Mouse (Mus musculus) urinary bladder, adult 18-20 months (tissue): ENCODE measurements at regions not wholly inside any gene's neighbourhood (a gene's known extent, or its start where the extent isn't known, plus 50 kb on each side); places are given as distances from the start of the nearest gene placed in this dataset.

Experiments
- DNase-seq, 2 experiments: peaks; one replicate each; pipeline ENCODE4 v3.0.0; 2022; ENCODE audit warnings: low spot score in 2 of 2, mixed read lengths in 2 of 2

DNA sequence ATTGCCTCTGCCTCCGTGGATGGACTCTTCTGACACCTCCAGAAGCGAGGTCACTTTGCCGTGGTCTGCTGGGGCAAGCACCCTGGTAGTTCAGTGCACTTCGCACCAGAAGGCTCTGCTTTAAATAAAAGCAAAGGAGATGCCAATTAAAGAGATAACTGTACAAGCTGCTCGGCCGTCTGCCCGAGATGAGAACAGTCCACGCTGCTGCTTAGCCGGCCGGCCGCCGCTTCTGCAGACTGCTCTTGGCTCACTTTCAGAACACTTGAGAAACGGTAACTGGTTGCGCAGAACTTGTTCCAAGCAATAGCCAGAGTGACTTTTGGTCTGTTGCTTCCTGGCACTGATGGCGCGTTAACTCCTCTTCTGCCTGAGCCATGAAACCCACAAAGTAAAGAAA, 121.0 kb upstream of the Rreb1 start:
- peak in 1 of 2 experiments; percentile 33 for DNase-seq

DNA sequence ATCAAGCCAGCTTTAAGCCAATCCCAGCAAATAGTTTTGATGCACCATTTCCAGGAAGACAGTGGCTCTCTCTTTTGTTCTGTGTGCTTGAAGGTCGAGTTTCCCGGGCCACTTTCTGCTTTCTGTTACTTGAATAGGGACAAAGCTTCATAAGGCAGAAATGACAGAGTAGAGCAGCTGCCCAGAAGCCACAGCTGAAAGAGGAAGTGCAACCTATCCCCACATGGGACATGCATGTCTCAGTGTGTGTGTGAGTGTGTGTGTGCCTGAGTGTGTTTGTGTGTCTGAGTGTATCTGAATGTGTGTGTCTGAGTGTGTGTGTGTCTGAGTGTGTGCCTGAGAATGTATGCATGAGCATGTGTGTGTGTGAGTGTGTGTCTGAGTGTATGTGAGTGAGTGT, 120.2 kb upstream of the Rreb1 start:
- DNase-seq: no peak

DNA sequence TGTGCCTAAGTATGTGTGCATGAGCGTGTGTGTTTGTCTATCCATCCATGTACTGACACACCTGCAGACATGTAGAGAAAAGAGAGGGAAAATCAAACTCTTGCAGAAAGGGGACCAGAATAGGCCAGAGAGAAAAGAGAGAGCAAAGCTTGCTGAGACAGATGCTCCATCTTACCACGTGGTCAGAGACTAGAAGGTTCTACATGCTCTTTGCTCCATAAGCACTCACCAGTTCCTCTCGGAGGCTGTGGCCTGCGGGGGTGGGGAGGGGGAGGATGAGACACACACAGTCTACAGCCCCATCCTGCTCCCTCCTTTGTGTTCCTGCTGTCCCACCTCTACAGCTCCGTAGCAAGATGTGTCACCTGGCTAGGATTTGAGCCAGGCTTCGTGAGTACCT, 119.7 kb upstream of the Rreb1 start:
- no peak for DNase-seq

DNA sequence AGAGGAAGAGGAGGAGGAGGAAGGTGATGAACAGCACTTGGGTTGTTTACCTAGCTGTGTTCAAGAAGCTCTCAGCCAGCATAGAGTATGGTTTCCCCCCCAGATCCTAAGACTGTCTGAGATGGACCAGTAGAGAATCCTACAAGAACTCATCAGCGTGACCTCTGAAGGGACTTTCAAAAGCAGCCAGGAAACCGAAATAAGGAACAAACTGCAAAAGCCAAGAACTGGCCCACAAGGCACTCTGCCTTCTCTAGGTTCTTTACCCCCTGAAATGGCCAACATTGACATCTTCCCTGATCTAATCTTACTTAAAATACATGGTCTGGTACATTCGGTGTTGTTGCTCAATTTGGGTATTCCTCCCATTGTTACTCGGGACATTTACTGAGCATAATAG, 118.1 kb upstream of the Rreb1 start:
- no peak for DNase-seq

DNA sequence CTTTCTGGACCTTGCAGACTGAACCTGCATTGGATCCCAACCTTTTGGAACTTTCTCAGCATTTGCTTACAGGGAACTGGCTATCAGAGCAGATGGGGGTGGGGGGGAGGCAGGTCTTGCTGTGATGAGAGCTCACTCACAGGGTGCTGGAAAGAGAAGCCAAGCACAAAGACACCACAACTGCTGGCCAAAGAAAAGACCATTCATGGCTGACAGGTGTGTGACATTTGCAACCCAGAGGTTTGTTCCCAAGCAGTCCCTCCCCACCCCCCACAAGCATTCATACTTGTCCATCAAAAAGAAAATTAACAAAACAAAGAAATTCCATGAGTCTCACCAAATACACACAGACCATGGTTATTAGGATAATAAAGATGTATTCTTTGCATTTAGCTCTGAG, 117.5 kb upstream of the Rreb1 start:
- no peak for DNase-seq

DNA sequence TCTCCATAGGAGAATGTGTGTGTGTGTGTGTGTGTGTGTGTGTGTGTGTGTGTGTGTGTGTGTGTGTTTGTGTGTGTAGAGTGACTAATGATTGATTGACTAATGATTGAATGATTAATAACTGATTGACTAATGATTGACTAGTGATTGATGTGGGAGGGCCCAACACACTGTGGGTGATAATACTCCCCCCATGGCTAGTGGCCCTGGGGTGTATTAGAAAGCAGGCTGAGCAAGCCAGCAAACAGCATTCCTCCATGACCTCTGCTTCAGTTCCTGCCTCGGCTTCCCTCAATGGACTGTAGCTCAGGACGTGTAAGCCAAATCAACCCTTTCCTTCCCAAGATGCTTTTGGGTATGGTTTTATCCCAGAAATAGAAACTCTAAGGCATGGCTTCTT, 114.1 kb upstream of the Rreb1 start:
- no peak for DNase-seq

DNA sequence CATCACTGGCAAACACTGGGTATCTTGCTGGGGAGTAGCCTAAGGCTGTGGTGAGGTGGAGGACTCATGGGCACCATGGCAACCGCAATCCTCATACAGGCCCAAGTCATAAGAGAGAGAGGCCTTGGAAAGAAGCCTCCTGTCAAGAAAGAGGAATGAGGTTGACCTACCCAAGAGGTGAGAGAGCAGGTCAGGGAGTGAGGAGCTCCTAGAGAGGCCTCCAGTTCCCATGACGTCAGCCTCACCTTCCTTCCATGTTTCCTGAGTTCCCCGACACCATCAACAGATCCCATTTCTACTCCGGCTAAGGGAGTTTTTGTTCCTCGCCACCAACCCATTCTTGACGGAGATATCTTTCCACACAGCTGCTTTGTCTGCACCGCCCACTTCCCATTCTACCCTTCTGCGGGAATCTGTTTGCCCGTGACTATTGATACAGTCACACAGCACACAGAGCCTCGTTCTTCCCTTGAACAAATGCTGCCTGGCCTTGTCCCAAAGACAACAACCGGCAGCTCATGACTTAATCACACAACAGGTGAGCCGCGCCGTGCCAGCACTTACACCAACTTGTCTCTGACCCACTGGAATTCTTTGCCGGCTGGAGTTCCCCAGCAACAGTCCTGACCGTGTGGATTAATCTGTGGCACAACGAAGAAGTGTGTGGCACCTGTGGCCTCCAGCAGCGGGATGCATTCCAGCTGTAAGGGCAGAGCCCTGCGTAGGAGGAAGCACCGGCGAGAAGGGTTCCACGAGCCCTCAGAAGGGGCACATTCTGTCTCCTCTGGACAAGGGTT, 111.8 kb upstream of the Rreb1 start:
- DNase-seq: peak; percentile 34 to 60

DNA sequence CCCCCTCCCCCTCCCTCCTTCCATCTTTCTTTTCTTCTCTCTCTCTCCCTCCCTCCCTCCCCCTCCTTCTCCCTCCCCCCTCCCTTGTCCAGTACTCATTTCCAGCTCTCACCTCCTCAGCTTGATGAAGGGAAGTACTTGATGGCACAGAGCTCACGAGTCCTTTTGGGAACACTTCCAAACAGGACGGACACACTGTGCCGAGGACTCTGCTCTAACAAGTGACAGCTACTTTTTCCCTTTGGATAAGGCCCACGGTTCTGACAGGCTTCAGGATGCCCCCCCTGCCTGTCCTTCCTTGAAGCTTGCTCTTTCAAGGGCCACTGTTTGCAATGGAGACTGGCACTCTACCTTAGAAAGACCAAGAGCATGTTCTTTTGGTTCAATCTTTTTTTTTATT, 110.8 kb upstream of the Rreb1 start:
- no peak for DNase-seq

DNA sequence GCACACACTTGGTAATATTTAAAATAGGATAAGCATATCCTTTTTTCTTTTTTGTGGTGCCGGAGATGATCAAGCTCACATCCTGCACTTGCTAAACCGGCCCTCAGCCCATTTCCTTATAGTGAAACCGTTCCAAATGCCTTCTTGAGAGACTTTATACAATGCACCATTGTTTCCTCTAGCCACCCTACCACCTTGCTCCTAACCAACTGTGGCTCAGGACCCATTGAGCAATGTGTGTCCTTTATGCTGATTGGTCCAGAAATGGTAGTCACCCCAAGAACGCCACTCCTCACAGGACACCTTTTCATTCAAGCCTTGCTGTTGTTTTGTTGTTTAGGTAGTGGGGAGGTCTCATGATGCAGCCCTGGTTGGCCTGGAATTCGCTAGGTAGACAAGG, 110.3 kb upstream of the Rreb1 start:
- DNase-seq: no peak

DNA sequence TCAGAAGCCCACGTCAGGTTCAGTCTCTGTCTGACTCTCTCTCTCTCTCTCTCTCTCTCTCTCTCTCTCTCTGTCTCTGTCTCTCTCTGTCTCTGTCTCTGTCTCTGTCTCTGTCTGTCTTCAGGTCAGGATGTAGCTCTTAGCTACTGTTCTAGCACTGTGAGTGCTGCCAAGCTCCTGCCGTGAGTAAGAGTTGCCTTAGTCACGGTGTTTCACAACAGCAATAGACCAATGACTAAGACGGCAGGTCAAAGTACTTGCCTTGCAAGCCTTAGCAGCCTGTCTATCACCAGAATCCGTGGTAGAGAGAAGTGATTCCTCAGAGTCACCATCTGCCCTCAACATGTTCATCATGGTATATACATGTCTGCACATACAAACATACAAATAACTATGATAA, 107.1 kb upstream of the Rreb1 start:
- DNase-seq: no peak

DNA sequence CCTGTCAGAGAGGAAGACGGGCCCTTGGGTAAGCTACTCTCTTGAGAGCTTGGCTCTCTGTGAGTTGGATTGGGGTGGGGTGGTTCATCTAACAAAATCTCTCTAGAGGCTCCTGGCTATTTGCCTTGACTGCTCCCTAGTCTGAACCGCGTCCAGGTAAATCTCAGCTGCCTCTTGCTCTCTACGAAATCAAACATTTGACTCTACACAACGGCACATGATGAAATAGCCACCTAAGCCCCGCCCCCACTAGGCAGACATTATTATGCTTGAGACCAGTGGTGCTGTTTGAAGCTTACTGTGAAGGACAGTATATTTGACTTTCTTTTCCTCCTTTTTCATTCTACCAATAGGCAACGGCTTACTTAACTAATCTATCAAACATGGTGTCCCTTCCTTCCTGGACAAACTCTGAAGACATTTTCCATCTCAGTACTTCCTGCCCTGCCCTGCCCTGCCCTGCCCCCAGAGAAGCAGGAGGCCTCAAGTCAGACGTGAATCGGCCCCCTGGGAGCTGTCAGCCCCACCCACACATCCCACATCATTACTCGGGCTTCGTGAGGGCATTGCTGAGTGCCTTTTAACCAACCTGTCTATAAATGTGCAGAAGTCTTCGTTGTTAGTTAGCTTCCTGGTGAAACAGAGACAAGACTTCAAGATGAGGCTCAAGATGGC, 103.4 kb upstream of the Rreb1 start:
- no peak for DNase-seq

DNA sequence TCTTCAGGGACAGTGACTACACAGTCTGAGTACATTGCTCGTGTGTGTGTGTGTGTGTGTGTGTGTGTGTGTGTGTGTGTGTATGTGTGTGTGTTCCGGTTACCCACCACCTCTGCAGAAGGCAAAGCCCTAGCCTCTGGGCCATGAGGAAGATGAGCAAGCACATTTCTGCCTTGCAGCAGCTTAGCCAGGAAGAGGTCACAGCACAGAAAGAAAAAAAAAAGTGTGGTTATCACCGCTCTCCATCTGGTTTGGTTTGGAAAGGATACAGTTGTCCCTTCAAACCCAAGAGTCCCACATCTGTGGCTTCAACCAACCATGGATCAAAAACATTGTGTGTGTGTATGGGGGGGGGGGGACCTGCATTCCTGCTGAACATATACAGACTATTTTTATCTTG, 102.5 kb upstream of the Rreb1 start:
- DNase-seq: no peak

DNA sequence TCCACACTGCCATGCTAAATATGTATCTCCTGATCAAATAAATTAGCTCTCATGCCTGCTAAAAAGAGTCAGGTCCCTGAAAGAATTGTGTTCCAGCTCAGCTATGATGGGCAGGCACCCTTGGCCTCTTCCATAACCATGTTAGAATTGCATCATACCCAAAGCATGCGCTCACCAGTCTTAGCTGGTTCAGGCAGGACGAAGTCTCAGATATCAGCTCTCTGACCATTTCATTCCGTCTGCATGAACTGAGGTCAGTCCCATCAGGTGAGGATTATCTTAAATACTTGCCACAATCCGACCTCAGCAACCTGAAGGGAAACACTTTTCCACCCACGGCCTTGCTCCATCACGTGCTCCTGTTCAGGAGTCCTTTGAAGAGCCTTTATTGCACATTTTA, 101.3 kb upstream of the Rreb1 start:
- no peak for DNase-seq

DNA sequence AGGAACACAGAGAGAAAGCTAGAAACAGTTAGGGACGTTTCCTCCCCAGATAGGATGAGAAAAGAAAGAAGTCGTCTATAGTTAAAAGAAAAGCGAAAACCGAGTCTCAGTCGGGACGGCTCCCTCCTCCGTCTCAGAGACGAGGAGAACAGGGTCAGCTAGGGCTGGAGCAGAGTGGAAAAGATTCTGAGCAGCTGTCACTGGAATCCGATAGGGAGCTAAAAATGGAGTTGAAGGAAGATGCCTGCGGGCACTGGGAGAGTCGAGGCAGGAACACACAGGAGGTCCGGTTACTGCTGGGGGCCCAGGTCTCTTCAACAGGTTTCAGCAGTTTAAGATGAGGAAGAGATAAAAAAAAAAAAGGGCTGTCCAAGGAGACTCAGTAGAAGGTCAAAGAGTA, 99.9 kb upstream of the Rreb1 start:
- DNase-seq: no peak

DNA sequence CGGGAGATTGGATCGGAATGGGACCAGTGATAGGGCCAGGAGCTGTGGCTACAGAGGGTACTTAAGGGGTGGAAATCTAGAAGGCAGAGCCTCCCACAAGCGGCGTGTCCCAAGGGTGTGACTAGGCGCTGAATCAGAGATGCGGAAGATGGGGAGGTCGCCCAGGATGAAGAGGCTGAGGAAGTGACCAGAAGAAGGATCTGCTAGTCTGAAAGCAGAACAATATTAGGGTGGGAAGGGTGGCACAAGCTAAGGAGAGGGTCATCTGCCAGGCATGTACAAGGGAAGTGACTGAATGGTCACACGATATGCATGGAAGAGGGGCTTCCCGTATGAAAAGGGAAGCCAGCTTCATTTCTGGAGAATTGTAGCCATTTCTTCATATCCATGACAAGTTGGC, 99.4 kb upstream of the Rreb1 start:
- DNase-seq: no peak

DNA sequence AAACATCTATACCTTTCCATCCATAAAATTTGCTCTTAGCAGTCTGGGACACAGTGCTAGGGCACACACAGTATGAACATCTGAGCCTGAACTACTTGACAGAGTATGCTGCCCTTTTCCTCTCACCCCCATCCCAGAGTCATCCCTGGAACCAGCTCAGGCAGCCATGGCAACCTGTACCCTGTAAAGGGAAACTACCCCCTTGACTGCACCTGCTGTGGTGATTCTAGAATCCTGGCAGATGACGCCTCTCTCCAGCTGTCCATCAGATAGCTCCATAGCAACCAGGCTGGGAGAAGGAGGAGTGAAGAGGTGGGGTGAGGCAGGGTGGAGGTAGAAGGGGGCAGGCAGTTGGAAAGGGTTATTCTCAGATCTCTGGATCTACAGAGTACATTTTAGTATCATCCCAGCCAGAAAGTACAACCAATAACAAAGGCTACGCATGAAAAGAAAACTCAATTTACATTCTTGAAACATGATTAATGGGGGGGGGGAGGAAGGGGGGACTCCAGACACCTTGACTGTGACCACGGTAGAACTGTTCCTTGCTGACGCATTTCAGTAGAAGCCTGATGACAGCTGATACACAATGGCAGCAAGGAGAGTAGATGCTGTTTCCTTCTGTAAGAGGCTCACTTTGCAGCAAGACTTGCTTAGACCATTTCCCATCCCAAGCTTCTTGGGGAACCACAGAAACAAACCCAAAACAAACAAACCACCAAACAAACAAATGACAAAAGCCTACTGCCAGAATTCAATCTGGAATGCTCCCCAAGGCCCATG, 97.2 kb upstream of the Rreb1 start:
- no peak for DNase-seq

DNA sequence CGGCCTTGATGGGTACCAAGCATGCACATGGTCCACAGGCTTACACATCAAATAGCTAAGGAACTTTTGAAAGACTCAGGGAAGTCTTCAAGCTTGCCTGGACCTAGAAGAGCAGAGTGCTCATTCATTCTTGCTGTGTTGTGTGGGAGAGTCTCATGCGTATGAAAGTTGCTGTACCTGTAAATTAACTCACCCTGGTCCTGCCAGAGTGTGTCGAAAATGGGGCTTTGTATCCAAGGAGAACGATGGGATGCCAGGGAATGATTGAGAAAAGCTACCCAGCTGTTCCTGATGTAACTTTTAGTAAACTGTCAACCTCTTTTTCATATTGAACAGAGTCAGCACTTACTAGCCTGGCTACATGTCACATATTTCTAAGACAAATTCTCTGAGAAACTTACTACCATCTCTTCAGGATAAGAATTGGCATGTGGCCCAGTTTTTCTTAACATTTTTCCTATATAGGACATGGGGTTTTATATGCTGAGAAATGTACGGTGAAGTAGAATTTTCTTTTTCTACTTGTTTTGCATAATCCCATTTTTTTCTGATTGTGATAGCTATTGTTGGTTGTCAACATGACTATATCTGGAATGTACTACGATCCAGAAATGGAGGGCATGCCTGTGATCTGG, 95.0 kb upstream of the Rreb1 start:
- no peak for DNase-seq

DNA sequence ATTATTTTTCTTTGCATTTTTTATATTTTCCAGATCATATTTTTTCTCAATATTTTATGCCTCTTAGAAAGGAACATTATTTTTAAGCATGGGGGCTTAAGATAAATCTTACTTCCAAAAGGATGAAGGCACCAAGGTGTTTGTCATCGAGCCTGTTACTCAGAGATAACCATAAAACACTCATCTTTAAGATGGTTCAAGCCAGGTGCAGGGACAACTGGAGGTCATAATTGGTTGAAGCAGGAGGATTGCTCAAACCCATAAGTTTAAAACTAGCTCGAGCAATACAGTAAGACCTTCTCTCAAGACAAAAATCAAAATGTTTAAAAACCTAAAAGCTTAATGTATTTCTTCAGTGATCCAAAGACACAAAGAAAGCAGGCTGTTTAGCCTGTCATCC, 92.6 kb upstream of the Rreb1 start:
- no peak for DNase-seq

DNA sequence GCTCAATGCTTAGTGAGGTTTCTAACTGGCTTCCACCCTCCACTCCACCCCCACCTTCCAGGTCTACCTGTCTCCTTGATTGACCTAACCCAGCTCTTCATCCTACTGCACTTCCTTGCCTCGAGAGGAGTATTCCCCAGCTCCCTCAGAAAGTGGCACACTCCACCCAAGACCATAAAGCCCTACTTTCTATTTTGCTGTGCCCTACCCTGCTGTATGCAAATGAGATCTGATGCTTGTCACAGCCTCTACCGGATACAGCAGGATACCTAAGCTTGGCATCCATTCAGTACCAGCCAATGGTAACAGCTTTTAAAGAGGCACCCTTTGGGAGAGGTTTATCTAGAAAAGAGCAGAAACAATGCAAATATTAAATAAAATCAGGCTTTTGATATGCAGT, 92.1 kb upstream of the Rreb1 start:
- no peak for DNase-seq

DNA sequence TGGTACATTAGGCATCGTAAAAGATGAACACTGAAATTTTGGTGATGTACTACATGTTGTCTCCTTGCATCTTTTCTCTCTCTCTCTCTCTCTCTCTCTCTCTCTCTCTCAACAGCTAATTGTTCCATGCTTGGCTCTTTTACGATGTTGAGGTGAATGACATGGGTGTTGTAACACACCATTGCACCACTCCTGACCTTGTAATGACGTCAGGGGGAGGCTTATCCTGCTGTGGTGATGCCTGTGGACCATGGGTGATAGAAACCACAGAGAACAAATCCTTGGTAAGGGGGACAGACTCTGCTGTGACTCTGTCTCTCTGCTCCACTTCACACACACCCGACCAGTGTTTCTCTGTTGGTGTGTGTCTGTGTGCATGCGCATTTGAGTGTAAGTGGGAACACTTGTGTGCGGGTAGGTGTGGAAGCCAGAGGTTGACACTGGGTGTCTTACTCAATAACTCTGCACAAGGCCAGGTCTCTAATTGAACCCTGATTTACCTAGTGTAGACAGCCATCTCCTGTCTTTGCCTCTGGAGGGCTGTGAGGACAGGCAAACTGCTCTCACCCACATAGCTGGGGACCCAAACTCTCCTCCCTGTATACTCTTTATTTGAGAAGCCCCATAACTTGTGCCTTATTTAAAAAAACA, 88.9 kb upstream of the Rreb1 start:
- DNase-seq: no peak

DNA sequence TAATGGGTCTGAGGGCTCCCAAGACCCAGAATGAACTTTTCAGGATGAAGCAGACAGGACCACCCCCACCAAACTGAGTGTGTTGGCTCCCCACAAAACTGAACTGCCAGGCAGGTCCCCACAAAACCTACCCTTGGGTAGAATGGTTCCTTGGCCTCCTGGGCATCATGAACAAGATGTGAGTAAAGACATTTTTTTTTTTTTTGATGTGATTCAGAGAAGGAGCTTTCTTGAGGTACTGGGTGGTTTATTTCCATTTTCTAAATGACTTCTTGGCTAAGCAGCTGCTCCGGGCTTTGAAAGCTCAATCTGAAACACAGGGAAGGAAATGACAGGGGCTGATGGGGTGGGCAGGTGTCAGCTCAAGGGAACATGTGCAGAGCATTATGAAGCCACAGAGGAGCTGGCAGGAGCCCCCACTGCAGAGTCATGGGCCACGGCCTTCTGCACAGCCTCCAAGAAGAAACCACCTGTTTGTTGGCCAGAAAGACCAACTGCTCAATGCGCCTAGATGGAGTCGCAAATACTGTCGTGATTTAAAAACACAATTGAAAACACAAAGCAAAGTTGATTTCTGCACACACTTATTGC, 86.2 kb upstream of the Rreb1 start:
- DNase-seq: no peak
